Mouse (Mus musculus) neural tube, embryonic 13.5 days (tissue): ENCODE data around the gene Tacc2. TPM values are rescaled to one million over a fixed set of nuclear protein-coding genes. Genes with fewer than 3 reads are reported as not detected.
A peak's percentile ranks its signal among the peaks of the same experiment; 100 is the strongest.

Source experiments
- ATAC-seq: fragments of 200-750 bp; cut with Nextera tagmentation; 2 replicates; pipeline ENCODE4 v1.8.0; 2017; ENCODE audit warnings: low read depth, mild to moderate bottlenecking, moderate TSS enrichment, moderate library complexity
- H3K27ac ChIP-seq: fragments of 300-500 bp; sonication (generic); replicated peaks from 2 replicates; pipeline ENCODE4 v1.5.1; 2015; ENCODE audit warnings: moderate library complexity, mild to moderate bottlenecking, inconsistent platforms
- H3K27me3 ChIP-seq: fragments of 300-500 bp; sonication (generic); 2 replicates; pipeline ENCODE4 v1.6.1; 2015; ENCODE audit warnings: mild to moderate bottlenecking, inconsistent platforms
- H3K36me3 ChIP-seq: fragments of 300-500 bp; sonication (generic); 2 replicates; pipeline ENCODE4 v1.6.1; 2015; ENCODE audit warnings: mild to moderate bottlenecking, inconsistent platforms
- H3K4me1 ChIP-seq: fragments of 300-500 bp; sonication (generic); replicated peaks from 2 replicates; pipeline ENCODE4 v1.6.1; 2015; ENCODE audit warnings: inconsistent platforms
- H3K4me2 ChIP-seq: fragments of 300-500 bp; sonication (generic); 2 replicates; pipeline ENCODE4 v1.6.1; 2015; ENCODE audit warnings: inconsistent platforms, mild to moderate bottlenecking, moderate library complexity
- H3K4me3 ChIP-seq: fragments of 300-500 bp; sonication (generic); 2 replicates; pipeline ENCODE4 v1.5.1; 2015; ENCODE audit warnings: mild to moderate bottlenecking, inconsistent platforms
- H3K9ac ChIP-seq: fragments of 300-500 bp; sonication (generic); 2 replicates; pipeline ENCODE4 v1.6.1; 2015; ENCODE audit warnings: moderate library complexity, mild to moderate bottlenecking, inconsistent platforms
- H3K9me3 ChIP-seq: fragments of 300-500 bp; sonication (generic); 2 replicates; pipeline ENCODE4 v1.6.1; 2016; ENCODE audit warnings: inconsistent platforms
- WGBS: fragments of 180-500 bp; shearing (Covaris S2); methylation state at CpG from one replicate; pipeline ENCODE4 v1.1.7; 2015; 5-methylcytosine and 5-hydroxymethylcytosine counted together
- polyA plus RNA-seq: library from polyadenylated mRNA; unstranded; fragments of >200 nt; fragmentation: Nextera tagmentation; extraction: Ambion mirVana; gene quantifications from 2 replicates; pipeline ENCODE4 v1.2.1, GENCODE M21; 2015

The Tacc2 gene
- polyA plus RNA-seq, 1 experiment from 2014 or later: 77.9 TPM

DNA sequence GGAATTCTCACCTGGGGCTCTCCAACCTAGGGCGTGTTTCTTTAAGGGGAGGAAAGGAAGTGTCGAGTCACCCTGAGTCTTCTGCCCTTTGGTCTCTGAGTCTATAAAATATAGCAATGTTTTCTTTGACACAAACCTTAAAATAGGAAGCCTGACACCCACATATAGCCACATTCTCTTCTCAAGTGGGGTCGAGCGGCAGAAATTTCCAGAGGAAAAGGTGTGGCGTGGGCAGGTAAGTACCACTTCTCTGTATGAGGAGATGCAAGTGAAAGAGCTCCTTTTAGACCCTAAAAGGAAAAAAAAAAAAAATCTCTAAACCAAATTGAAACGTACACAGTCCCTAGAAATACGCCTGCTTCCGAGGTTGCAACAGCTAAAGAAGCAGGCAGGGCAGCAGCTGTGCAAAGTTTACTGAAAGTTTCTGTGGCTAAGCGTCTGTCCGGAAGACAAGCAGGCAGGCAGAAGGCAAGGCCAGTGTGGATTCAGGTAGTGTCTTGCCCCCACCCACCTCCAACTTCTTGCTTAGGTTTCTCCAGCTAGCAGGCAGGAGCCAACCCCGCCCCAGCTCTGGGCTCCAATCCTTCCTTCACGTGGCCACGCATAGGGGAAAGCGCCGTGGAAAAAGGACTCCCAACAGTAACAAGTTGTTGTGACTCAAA lies 68.2 kb downstream of the Tacc2 start:
- no peak for ATAC-seq
- WGBS: 15% methylated on average over 15 of the region's 15 CpGs
- Histone ChIP-seq H3K4me3 (peak overlapping the region; percentile 55), H3K27me3 (0 out of 2 replicates have a peak, but pooled peaks cover 9% of the 10 kb centered on the region), H3K4me1 (peaks cover 46% of the 10 kb centered on the region), H3K27ac (peak overlapping the region; percentile 86), H3K9ac (peak overlapping the region; percentile 76), H3K4me2 (peak overlapping the region; percentile 97), H3K9me3 (no peaks in the 10 kb centered on the region), H3K36me3 (no peaks in the 10 kb centered on the region)

GRCm38 (mm10) chr7:130645994-130646761 lies 68.9 kb downstream of the Tacc2 start:
- Histone ChIP-seq H3K9me3 (no peaks in the 10 kb centered on the region), H3K4me1 (peaks cover 46% of the 10 kb centered on the region), H3K27me3 (0 out of 2 replicates have a peak, but pooled peaks cover 9% of the 10 kb centered on the region), H3K9ac (peak overlapping the region; percentile 76), H3K4me3 (peak overlapping the region; percentile 55), H3K27ac (peak overlapping the region; percentile 86), H3K4me2 (peak overlapping the region; percentile 97), H3K36me3 (no peaks in the 10 kb centered on the region)
- WGBS: under 1% methylated on average over 50 of the region's 55 CpGs
- peak; percentile 84 for ATAC-seq

DNA sequence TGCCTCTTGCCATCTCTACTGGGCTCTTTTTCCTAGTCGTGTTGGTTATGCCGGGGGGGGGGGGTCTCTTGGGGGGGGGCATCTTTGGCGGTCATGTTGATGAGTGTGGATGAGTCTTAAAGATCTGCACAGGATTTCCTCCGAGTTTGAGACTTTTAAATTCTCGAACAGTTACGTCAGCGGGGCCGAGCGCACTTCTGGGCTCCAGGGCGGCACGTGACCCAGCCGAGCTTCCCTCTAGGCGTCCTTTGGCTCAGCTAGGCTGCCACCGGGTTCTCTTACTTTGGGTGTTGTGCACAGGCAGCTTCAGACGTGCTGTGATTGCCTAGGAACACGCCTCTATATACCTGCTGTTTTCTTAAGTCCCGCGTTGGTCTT lies 69.5 kb downstream of the Tacc2 start:
- Histone ChIP-seq H3K4me1 (peaks cover 46% of the 10 kb centered on the region), H3K4me3 (peak overlapping the region; percentile 55), H3K4me2 (peak overlapping the region; percentile 97), H3K27ac (peak overlapping the region; percentile 86), H3K36me3 (no peaks in the 10 kb centered on the region), H3K9me3 (no peaks in the 10 kb centered on the region), H3K9ac (peak overlapping the region; percentile 76), H3K27me3 (0 out of 2 replicates have a peak, but pooled peaks cover 9% of the 10 kb centered on the region)
- WGBS: under 1% methylated on average over 18 of the region's 18 CpGs
- ATAC-seq: peak; percentile 62

DNA sequence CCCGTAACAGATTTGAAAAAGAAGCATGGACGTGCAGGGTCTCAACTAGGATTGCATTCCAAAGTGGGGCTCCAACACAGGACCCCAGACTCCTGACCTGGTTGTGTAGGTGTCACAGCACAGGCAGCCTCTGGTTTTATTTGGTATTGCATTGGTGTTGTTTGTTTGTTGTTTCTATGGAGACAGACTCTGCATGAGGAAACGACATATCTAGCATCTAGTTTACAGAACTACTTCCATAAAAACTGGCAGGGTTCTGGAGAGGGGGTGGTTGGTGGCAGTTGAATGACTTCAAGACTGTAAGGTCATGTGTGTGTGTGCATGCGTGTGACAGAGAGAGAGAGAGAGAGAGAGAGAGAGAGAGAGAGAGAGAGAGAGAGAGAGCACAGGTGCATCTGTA lies 70.8 kb downstream of the Tacc2 start:
- no peaks in the 10 kb centered on the region for H3K9me3 ChIP-seq
- WGBS: 67% methylated on average over 4 of the region's 4 CpGs
- H3K4me3 ChIP-seq: no peak overlapping the region
- H3K4me1 ChIP-seq: peaks cover 57% of the 10 kb centered on the region
- H3K27ac ChIP-seq: no peak overlapping the region
- no peak overlapping the region for H3K9ac ChIP-seq
- H3K27me3 ChIP-seq: 0 out of 2 replicates have a peak, but pooled peaks cover 9% of the 10 kb centered on the region
- H3K4me2 ChIP-seq: peak overlapping the region; percentile 97
- H3K36me3 ChIP-seq: no peaks in the 10 kb centered on the region
- no peak for ATAC-seq

DNA sequence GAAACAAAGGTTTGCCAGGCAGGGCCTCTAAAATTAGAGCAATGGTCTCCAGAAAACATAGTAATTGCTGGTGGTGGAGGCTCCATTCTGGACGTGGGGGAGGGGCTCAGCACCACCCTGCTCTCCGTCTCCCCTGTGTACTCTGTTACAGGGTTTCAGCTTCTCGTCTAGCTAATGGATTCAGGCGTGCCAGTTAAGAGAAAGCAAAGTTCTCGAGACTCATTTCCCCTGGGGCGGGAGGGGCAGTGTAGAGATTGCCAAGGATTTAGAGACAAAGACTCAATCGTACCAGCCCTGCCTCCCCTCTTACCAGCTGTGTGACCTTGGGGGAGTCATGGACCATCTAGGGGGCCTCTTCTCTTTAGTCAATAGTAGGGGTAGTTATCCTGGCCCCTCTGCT lies 72.0 kb downstream of the Tacc2 start:
- 0 out of 2 replicates have a peak overlapping the region, but pooled peaks have one; percentile 46 for H3K27ac ChIP-seq
- no peaks in the 10 kb centered on the region for H3K9me3 ChIP-seq
- 37% methylated on average over 7 of the region's 7 CpGs for WGBS
- H3K27me3 ChIP-seq: 0 out of 2 replicates have a peak, but pooled peaks cover 9% of the 10 kb centered on the region
- no peak overlapping the region for H3K4me2 ChIP-seq
- peaks cover 69% of the 10 kb centered on the region for H3K4me1 ChIP-seq
- no peak overlapping the region for H3K9ac ChIP-seq
- no peak overlapping the region for H3K4me3 ChIP-seq
- H3K36me3 ChIP-seq: no peaks in the 10 kb centered on the region
- ATAC-seq: no peak

GRCm38 (mm10) chr7:130650621-130651020 lies 73.4 kb downstream of the Tacc2 start:
- H3K27me3 ChIP-seq: 0 out of 2 replicates have a peak, but pooled peaks cover 3% of the 10 kb centered on the region
- H3K4me2 ChIP-seq: no peak overlapping the region
- WGBS: 85% methylated on average over 5 of the region's 5 CpGs
- H3K4me3 ChIP-seq: no peak overlapping the region
- no peak overlapping the region for H3K27ac ChIP-seq
- ATAC-seq: no peak
- peaks cover 76% of the 10 kb centered on the region for H3K4me1 ChIP-seq
- H3K36me3 ChIP-seq: no peaks in the 10 kb centered on the region
- no peak overlapping the region for H3K9ac ChIP-seq
- H3K9me3 ChIP-seq: no peaks in the 10 kb centered on the region

DNA sequence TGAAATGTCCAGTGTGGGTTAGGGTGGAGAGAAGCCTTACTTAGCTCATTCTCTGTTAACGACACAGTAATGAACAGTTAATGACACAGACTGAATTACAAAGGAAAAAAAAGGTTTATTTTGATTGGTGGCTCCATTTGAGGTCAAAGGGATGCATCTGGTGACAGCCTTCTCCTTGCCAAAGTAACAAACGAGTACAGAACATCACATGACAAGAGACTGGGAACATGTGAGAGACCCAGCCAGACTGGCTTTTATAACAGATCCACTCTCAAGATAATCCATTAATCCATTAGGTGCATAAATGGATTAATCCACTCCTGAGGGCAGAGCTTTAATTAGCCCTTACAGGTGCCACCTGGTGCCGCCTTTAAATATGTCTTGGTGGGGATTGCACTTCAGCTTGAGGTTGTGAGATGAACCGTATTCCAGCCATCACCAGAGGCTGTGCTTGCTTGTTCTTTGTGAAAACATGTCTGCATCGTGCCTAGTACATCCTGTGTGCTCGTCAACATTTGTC lies 75.9 kb downstream of the Tacc2 start:
- Histone ChIP-seq H3K4me1 (peaks cover 52% of the 10 kb centered on the region), H3K4me3 (no peak overlapping the region), H3K9me3 (no peaks in the 10 kb centered on the region), H3K27ac (peak overlapping the region; percentile 43), H3K9ac (no peak overlapping the region), H3K36me3 (no peaks in the 10 kb centered on the region), H3K4me2 (no peak overlapping the region), H3K27me3 (no peaks in the 10 kb centered on the region)
- 0 out of 2 replicates have a peak, but pooled peaks have one; percentile 21 for ATAC-seq
- 53% methylated on average over 6 of the region's 6 CpGs for WGBS

DNA sequence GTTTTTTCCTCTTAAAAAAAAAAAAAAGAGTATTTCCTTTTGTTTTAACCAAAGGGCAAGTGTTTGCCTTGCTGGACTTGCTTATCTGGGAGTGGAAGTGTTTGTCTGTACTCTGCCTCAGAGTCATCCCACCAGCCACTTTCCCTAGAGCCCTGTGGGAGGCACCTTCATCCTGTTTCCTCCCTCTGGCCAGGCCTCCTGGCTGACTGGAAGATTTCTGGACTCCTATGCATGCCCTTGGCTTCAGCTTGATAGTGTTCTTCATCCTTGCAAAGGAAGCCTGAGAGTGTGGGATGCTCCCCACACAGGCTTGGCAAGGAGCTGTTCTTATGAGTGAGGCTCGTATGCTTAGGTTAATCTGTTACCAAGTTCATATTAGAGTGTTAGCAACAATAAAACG lies 77.3 kb downstream of the Tacc2 start:
- Histone ChIP-seq H3K4me3 (no peak overlapping the region), H3K9ac (no peak overlapping the region), H3K27me3 (no peaks in the 10 kb centered on the region), H3K4me2 (no peak overlapping the region), H3K27ac (peak overlapping the region; percentile 43), H3K36me3 (no peaks in the 10 kb centered on the region), H3K4me1 (peaks cover 37% of the 10 kb centered on the region), H3K9me3 (no peaks in the 10 kb centered on the region)
- no peak for ATAC-seq
- WGBS: 83% methylated on average over 2 of the region's 2 CpGs

DNA sequence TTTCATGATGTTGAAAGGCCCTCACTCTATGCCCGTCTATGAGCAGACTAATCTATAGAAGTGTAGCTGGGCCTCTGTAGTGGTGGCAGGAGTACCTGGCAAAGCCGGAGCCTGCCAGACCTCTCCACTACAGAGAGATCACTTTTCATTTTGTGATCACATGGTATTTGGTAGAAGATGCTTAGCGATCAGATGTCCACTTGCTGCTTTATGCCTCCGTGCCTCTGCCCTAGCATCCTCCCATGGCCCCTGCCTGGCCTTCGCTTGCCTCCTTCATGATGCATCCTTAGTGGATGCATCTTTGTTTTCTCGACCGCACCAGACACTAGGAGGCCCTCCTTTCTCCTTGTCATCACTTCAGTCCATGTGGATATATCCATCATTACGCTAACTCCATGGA lies 79.7 kb downstream of the Tacc2 start:
- H3K9ac ChIP-seq: no peak overlapping the region
- peaks cover 36% of the 10 kb centered on the region for H3K4me1 ChIP-seq
- WGBS: 90% methylated on average over 8 of the region's 8 CpGs

DNA sequence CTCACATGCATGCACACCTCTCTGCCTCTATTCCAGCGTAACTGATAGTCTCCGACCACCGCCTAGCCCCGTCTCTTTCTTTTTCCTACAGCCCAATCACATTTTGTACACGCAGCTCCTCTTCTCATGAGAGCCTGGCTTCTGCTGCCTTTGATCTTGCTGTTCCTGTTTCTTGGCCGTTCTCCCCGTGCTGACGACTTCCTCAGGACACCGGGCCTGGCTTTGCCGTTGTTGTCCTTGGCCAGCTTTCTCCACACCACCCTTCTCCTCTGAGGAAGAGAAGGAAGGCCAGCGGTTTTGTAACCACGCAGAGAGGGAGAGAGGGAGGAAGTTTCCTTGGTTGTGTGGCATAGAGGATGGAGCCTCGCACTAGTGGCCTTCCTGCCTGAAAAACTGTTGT lies 80.5 kb downstream of the Tacc2 start:
- no peak overlapping the region for H3K4me3 ChIP-seq
- H3K36me3 ChIP-seq: no peaks in the 10 kb centered on the region
- no peaks in the 10 kb centered on the region for H3K27me3 ChIP-seq
- WGBS: 84% methylated on average over 13 of the region's 13 CpGs
- no peaks in the 10 kb centered on the region for H3K9me3 ChIP-seq
- ATAC-seq: no peak
- H3K27ac ChIP-seq: no peak overlapping the region
- peaks cover 33% of the 10 kb centered on the region for H3K4me1 ChIP-seq
- H3K4me2 ChIP-seq: no peak overlapping the region
- H3K9ac ChIP-seq: no peak overlapping the region

More for the DNA sequence above, 79.7 kb downstream of the Tacc2 start:
- Histone ChIP-seq H3K4me2 (no peak overlapping the region), H3K4me3 (no peak overlapping the region), H3K36me3 (no peaks in the 10 kb centered on the region), H3K27me3 (no peaks in the 10 kb centered on the region), H3K27ac (no peak overlapping the region), H3K9me3 (no peaks in the 10 kb centered on the region)
- no peak for ATAC-seq

DNA sequence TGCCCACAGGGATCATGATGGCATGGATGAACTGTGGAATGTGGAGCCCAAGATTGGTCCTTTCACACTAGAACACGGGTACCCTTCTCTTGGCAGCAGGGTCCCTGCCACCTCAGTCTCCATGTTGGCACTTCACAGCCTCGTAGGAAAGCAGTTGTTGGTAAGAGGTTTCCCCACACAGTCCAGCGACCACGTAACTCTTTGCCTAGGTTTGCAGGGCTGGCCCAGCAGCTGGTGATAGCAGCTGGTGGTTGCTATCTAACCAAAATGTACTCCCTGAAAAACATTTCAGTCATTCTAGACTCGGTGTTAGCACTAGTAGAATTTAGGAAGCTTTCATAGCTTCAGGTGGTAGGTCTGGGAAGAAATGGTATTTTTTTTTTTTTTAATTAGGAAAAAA lies 81.9 kb downstream of the Tacc2 start:
- H3K27ac ChIP-seq: no peak overlapping the region
- no peak overlapping the region for H3K4me3 ChIP-seq
- H3K9ac ChIP-seq: no peak overlapping the region
- WGBS: 93% methylated on average over 5 of the region's 5 CpGs
- ATAC-seq: no peak
- H3K4me2 ChIP-seq: no peak overlapping the region
- no peaks in the 10 kb centered on the region for H3K27me3 ChIP-seq
- H3K9me3 ChIP-seq: peaks cover 5% of the 10 kb centered on the region; the same call in 1 of the 2 replicates
- H3K36me3 ChIP-seq: no peaks in the 10 kb centered on the region
- H3K4me1 ChIP-seq: peaks cover 19% of the 10 kb centered on the region; the same call in 1 of the 2 replicates

DNA sequence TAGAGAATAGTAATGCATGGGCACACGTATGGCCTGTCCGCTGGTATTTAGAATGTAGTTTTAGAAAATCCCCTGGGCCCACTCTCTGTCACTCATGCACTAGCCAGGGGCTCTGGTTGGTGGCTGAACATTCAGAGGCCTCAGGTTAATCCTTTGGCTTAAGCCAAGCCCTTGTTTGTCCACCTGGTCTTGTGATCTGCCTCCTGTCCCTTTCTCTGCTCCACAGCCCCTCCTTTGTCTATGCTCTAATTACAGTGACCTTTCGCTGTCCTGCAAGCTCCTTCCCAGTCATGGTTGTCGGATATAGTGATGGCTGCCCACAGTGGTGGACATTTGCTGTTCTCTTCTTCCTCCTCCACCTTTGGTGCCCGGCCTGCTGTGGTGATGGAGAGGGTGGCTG lies 85.0 kb downstream of the Tacc2 start:
- no peak for ATAC-seq
- Histone ChIP-seq H3K27me3 (no peaks in the 10 kb centered on the region), H3K4me2 (no peak overlapping the region), H3K9ac (no peak overlapping the region), H3K4me3 (no peak overlapping the region), H3K36me3 (0 out of 2 replicates have a peak, but pooled peaks cover 5% of the 10 kb centered on the region), H3K9me3 (peaks cover 5% of the 10 kb centered on the region; the same call in 1 of the 2 replicates), H3K27ac (no peak overlapping the region), H3K4me1 (peaks cover 6% of the 10 kb centered on the region; the same call in 1 of the 2 replicates)
- WGBS: 57% methylated on average over 5 of the region's 5 CpGs
